Mouse (Mus musculus) neural tube, embryonic 10.5 days (tissue): ENCODE measurements at regions not wholly inside any gene's neighbourhood (a gene's known extent, or its start where the extent isn't known, plus 50 kb on each side); places are given as distances from the start of the nearest gene placed in this dataset.

Experiments
- DNase-seq: peaks from one replicate; pipeline ENCODE4 v3.0.0-alpha.2; 2017; ENCODE audit warnings: low spot score; ENCODE audit errors: extremely low spot score

- no peak for DNase-seq
Measured at GRCm38 (mm10) chr10:122197703-122198102, 100.5 kb upstream of the Rxylt1 start.

GRCm38 (mm10) chr10:122194139-122194538 is 97.0 kb upstream of the Rxylt1 start:
- DNase-seq, result no peak

- no peak for DNase-seq
Measured at GRCm38 (mm10) chr10:122193343-122193742, 96.2 kb upstream of the Rxylt1 start.

- DNase-seq, result no peak
Measured at GRCm38 (mm10) chr10:122185152-122185745, 88.1 kb upstream of the Rxylt1 start.

GRCm38 (mm10) chr10:122183025-122183424 is 85.9 kb upstream of the Rxylt1 start:
- DNase-seq, result no peak

- DNase-seq, result no peak
Measured at GRCm38 (mm10) chr10:122149038-122149437, 51.9 kb upstream of the Rxylt1 start.

- no peak for DNase-seq
Measured at GRCm38 (mm10) chr10:122148609-122149008, 51.4 kb upstream of the Rxylt1 start.
